Mouse (Mus musculus) embryonic facial prominence, embryonic 10.5 days (tissue): ENCODE measurements around the gene Smox. TPM values are rescaled to one million over a fixed set of nuclear protein-coding genes. Genes with fewer than 3 reads are reported as not detected.

Source experiments
- DNase-seq: peaks from one replicate; pipeline ENCODE4 v3.0.0-alpha.2; 2017; ENCODE audit warnings: low spot score
- H3K27ac ChIP-seq: fragments of 300-500 bp; sonication (generic); replicated peaks from 2 replicates; pipeline ENCODE4 v1.5.1; 2016; ENCODE audit warnings: mild to moderate bottlenecking
- H3K27me3 ChIP-seq: fragments of 300-500 bp; sonication (generic); replicated peaks from 2 replicates; pipeline ENCODE4 v1.6.1; 2016; ENCODE audit warnings: low read depth, mild to moderate bottlenecking; ENCODE audit not compliant: poor library complexity, severe bottlenecking
- H3K36me3 ChIP-seq: fragments of 300-500 bp; sonication (generic); replicated peaks from 2 replicates; pipeline ENCODE4 v1.6.1; 2016; ENCODE audit warnings: mild to moderate bottlenecking, moderate library complexity
- H3K4me1 ChIP-seq: fragments of 300-500 bp; sonication (generic); 2 replicates; pipeline ENCODE4 v1.6.1; 2016
- H3K4me3 ChIP-seq: fragments of 300-500 bp; sonication (generic); 2 replicates; pipeline ENCODE4 v1.5.1; 2016; ENCODE audit warnings: mild to moderate bottlenecking, moderate library complexity
- H3K9me3 ChIP-seq: fragments of 300-500 bp; sonication (generic); 2 replicates; pipeline ENCODE4 v1.6.1; 2016; ENCODE audit warnings: mild to moderate bottlenecking
- WGBS: fragments of 180-500 bp; shearing (Covaris S2); methylation state at CpG from one replicate; pipeline ENCODE4 v1.1.7; 2016; 5-methylcytosine and 5-hydroxymethylcytosine counted together
- polyA plus RNA-seq: library from polyadenylated mRNA; unstranded; fragments of >200 nt; fragmentation: Nextera tagmentation; extraction: Ambion mirVana; gene quantifications from 2 replicates; pipeline ENCODE4 v1.2.1, GENCODE M21; 2016

Smox gene
- polyA plus RNA-seq, 1 experiment from 2014 or later, result 42.0 TPM

- Histone ChIP-seq H3K27ac (no peak overlapping the region), H3K9me3 (no peaks in the 10 kb centered on the region), H3K27me3 (peaks cover 24% of the 10 kb centered on the region), H3K4me1 (peaks cover 32% of the 10 kb centered on the region), H3K36me3 (no peaks in the 10 kb centered on the region), H3K4me3 (no peak overlapping the region)
- WGBS, result 75% methylated on average over 4 of the region's 4 CpGs
- DNase-seq, result no peak
Measured at GRCm38 (mm10) chr2:131488261-131488660, 3.0 kb upstream of the Smox start.

- no peaks in the 10 kb centered on the region for H3K9me3 ChIP-seq
- DNase-seq, result no peak
- H3K27me3 ChIP-seq, result peaks cover 30% of the 10 kb centered on the region
- H3K4me1 ChIP-seq, result peaks cover 32% of the 10 kb centered on the region
- WGBS, result 82% methylated on average over 2 of the region's 2 CpGs
- H3K4me3 ChIP-seq, result no peak overlapping the region
- H3K36me3 ChIP-seq, result no peaks in the 10 kb centered on the region
- no peak overlapping the region for H3K27ac ChIP-seq
Measured at GRCm38 (mm10) chr2:131488870-131489269, 2.4 kb upstream of the Smox start.

GRCm38 (mm10) chr2:131489591-131489990 is 1.7 kb upstream of the Smox start:
- Histone ChIP-seq H3K36me3 (no peaks in the 10 kb centered on the region), H3K27ac (no peak overlapping the region), H3K4me1 (peaks cover 32% of the 10 kb centered on the region), H3K4me3 (no peak overlapping the region), H3K9me3 (no peaks in the 10 kb centered on the region), H3K27me3 (peaks cover 30% of the 10 kb centered on the region)
- 76% methylated on average over 4 of the region's 4 CpGs for WGBS
- DNase-seq, result no peak

GRCm38 (mm10) chr2:131491707-131492595 is 655 bp downstream of the Smox start:
- H3K4me1 ChIP-seq, result peaks cover 39% of the 10 kb centered on the region
- peak overlapping the region; percentile 93 for H3K27ac ChIP-seq
- H3K27me3 ChIP-seq, result peaks cover 30% of the 10 kb centered on the region
- peak overlapping the region; percentile 92 for H3K4me3 ChIP-seq
- peak; percentile 86 for DNase-seq
- no peaks in the 10 kb centered on the region for H3K36me3 ChIP-seq
- under 1% methylated on average over 98 of the region's 102 CpGs for WGBS
- no peaks in the 10 kb centered on the region for H3K9me3 ChIP-seq

- Histone ChIP-seq H3K27me3 (peaks cover 30% of the 10 kb centered on the region), H3K4me1 (peaks cover 37% of the 10 kb centered on the region), H3K36me3 (no peaks in the 10 kb centered on the region), H3K27ac (peak overlapping the region; percentile 93), H3K4me3 (peak overlapping the region; percentile 92), H3K9me3 (no peaks in the 10 kb centered on the region)
- WGBS, result 8% methylated on average over 10 of the region's 10 CpGs
- no peak for DNase-seq
Measured at GRCm38 (mm10) chr2:131492596-131493139, 1.4 kb downstream of the Smox start.

- Histone ChIP-seq H3K4me1 (peaks cover 34% of the 10 kb centered on the region), H3K36me3 (no peaks in the 10 kb centered on the region), H3K4me3 (peak overlapping the region; percentile 92), H3K27me3 (peaks cover 30% of the 10 kb centered on the region), H3K27ac (no peak overlapping the region), H3K9me3 (no peaks in the 10 kb centered on the region)
- 58% methylated on average over 5 of the region's 5 CpGs for WGBS
- DNase-seq, result no peak
Measured at GRCm38 (mm10) chr2:131493446-131493845, 2.1 kb downstream of the Smox start.

- Histone ChIP-seq H3K4me3 (no peak overlapping the region), H3K27me3 (peaks cover 21% of the 10 kb centered on the region), H3K36me3 (no peaks in the 10 kb centered on the region), H3K9me3 (no peaks in the 10 kb centered on the region), H3K27ac (no peak overlapping the region), H3K4me1 (peaks cover 39% of the 10 kb centered on the region)
- 74% methylated on average over 3 of the region's 3 CpGs for WGBS
- no peak for DNase-seq
Measured at GRCm38 (mm10) chr2:131495256-131495655, 4.0 kb downstream of the Smox start.

GRCm38 (mm10) chr2:131496125-131496820 is 5.0 kb downstream of the Smox start:
- Histone ChIP-seq H3K36me3 (no peaks in the 10 kb centered on the region), H3K4me3 (no peak overlapping the region), H3K27ac (no peak overlapping the region), H3K27me3 (peaks cover 13% of the 10 kb centered on the region), H3K4me1 (peaks cover 39% of the 10 kb centered on the region), H3K9me3 (no peaks in the 10 kb centered on the region)
- WGBS, result 87% methylated on average over 5 of the region's 5 CpGs
- no peak for DNase-seq

- DNase-seq, result no peak
- Histone ChIP-seq H3K4me3 (no peak overlapping the region), H3K27me3 (peaks cover 13% of the 10 kb centered on the region), H3K27ac (no peak overlapping the region), H3K4me1 (peaks cover 37% of the 10 kb centered on the region), H3K36me3 (no peaks in the 10 kb centered on the region), H3K9me3 (no peaks in the 10 kb centered on the region)
- WGBS, result 90% methylated on average over 4 of the region's 4 CpGs
Measured at GRCm38 (mm10) chr2:131497224-131497856, 6.0 kb downstream of the Smox start.

GRCm38 (mm10) chr2:131498219-131498618 is 6.9 kb downstream of the Smox start:
- Histone ChIP-seq H3K9me3 (no peaks in the 10 kb centered on the region), H3K27me3 (peaks cover 6% of the 10 kb centered on the region), H3K4me3 (no peak overlapping the region), H3K4me1 (peaks cover 37% of the 10 kb centered on the region), H3K36me3 (no peaks in the 10 kb centered on the region), H3K27ac (no peak overlapping the region)
- no peak for DNase-seq
- 69% methylated on average over 7 of the region's 7 CpGs for WGBS

GRCm38 (mm10) chr2:131499290-131499845 is 8.1 kb downstream of the Smox start:
- no peaks in the 10 kb centered on the region for H3K36me3 ChIP-seq
- WGBS, result 65% methylated on average over 5 of the region's 5 CpGs
- H3K4me3 ChIP-seq, result no peak overlapping the region
- no peak for DNase-seq
- peaks cover 33% of the 10 kb centered on the region for H3K4me1 ChIP-seq
- H3K9me3 ChIP-seq, result no peaks in the 10 kb centered on the region
- no peaks in the 10 kb centered on the region for H3K27me3 ChIP-seq
- no peak overlapping the region for H3K27ac ChIP-seq

- Histone ChIP-seq H3K36me3 (no peaks in the 10 kb centered on the region), H3K9me3 (no peaks in the 10 kb centered on the region), H3K27ac (peak overlapping the region; percentile 44), H3K4me3 (no peak overlapping the region), H3K27me3 (no peaks in the 10 kb centered on the region), H3K4me1 (peaks cover 47% of the 10 kb centered on the region)
- WGBS, result 51% methylated on average over 5 of the region's 5 CpGs
- DNase-seq, result no peak
Measured at GRCm38 (mm10) chr2:131501886-131502285, 10.6 kb downstream of the Smox start.
